Mouse (Mus musculus) right cerebral cortex, postnatal 36 days (tissue): ENCODE measurements around the gene Tbc1d22a.

Experiments used
- DNase-seq, 2 experiments: peaks; one replicate each; pipeline ENCODE4 v3.0.0; 2022; ENCODE audit warnings: low spot score in 2 of 2, mixed read lengths in 1 of 2

Tbc1d22a gene

DNA sequence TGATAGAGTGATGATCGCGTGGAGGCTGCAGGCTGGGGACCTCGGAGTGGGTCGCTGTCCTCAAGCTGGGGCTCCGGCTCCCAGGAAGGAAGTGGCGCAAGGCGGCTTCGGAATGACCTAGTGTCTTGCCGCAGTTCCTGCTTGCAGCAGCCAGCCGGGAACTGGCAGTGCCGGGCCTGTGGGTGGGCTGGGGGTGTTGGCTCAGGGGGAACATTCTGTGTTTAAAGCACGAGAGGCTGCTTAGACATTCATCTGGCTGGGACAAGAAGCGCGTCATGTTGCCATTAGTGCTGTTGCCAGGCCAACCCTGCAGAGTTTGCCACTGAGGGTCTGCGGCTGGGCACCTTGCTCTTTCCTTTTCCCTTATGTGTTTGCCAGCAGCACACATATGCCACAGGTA lies 63.2 kb downstream of the Tbc1d22a start:
- peak; percentile 62 to 77 for DNase-seq

DNA sequence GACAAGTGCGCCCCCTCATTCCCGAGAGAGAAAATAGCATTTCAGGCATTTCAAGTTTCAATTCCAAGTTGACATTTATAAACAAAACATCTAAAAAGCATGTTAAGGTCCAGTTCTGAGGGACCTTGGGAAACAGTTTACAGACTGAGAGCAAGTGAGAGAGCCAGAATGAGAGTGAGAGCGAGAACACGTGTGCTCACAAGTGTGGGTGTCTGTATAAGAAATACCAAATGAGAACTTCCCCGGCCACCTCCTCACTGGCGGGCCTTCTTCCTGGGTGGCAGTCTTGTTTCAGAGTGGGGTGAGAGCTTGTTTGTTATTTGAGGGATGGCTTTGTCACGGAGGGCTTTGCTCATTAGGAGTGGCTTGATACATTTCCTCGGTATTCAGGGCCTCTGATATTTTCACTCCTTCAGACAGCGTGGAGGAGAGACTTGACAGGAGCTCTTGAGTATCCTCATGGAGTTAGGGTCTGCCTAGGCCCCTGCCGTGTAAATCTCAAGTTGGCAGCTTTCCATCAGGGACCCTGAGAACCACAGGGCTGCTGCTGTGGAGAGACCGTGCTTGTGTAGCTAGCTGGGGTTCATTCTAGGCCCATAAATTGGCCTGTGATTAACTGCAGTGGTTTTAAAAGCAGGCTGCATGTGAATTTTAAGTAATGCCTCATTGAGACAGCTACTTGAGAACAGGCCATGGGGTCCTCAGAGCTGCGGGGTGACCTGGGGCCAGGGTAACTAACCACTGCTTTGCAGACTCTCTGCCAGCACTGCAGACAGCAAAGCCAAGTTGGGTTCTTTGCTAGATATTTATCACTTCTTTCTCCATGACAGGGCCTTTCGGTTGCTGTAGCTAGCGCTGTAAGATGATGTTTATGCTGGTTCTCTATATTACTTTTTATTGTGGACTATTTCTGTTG lies 65.1 kb downstream of the Tbc1d22a start:
- DNase-seq = peak; percentile 29 to 60

DNA sequence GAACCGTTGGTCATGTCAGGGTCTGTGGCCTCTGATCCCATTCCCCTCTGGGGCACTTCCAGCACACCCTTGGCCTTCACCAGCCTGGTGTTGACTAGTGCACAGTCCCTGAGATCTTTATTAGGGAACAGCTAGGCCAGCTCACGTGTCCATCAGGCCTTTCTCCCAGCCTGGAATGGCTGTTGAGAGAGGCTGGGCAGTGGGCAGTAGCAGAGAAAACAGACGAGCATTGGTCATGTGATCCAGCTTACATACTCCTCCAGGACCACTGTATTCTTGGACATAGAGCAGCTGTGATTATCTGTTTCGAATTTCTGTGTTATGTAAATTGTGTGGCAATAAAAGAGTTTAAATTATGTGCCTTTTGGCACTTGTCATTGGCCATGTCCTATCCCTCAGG lies 65.9 kb downstream of the Tbc1d22a start:
- no peak for DNase-seq

DNA sequence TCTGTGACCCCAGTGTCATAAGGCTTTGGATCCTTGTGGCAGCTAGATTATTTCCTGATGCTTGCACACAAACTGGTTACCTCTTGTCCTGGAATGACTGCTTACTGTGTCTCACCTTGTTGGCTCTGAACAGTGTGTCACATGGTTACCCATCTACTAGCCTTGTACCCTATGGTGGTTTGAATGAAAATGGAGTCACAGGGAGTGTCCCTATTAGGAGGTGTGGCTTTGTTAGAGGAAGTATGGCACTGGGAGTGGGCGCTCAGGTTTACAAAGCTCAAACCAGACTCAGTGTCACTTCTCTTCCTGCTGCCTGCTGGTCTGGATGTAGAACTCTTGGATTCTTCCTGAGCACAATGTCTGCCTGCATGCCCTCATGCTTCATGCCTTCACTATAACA lies 69.0 kb downstream of the Tbc1d22a start:
- no peak for DNase-seq

DNA sequence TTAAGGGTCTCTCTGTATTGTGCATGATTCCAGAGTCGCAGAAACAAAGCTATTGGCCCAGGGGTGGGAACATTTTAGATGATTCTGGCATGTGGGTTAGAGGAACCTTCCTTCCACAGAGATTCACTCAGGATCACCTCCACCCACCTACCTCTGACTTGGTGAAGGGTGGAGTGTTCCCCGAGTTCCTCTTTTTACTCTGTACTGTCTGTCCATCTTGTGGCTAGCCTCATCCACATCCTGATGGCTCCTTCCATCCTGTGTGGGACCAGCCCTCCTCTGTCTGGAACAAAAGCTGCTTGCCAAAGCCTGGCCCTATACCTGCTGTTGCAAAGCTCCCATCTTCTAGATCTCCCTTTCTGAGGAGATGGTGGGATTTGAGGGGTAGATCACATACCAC lies 71.0 kb downstream of the Tbc1d22a start:
- no peak for DNase-seq

DNA sequence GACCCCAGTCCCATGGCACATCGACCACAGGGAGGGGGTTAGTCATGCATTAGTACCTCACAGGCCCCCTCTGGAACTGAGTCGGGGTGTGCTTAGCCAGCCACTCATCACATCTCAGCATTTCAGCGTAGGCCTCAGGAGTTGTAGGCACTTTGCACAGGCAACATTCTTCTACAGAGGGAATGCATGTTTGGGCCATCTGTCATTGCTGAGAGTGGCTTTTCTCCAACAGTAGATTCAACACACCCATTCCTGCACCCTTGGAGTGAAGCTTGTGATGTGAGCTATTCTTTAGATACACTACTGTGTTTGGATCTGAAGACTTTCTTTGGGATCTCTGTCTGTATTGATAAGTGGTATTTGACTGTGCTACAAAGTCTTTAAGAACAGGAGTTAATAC lies 75.8 kb downstream of the Tbc1d22a start:
- DNase-seq = peak; percentile 24 to 32

DNA sequence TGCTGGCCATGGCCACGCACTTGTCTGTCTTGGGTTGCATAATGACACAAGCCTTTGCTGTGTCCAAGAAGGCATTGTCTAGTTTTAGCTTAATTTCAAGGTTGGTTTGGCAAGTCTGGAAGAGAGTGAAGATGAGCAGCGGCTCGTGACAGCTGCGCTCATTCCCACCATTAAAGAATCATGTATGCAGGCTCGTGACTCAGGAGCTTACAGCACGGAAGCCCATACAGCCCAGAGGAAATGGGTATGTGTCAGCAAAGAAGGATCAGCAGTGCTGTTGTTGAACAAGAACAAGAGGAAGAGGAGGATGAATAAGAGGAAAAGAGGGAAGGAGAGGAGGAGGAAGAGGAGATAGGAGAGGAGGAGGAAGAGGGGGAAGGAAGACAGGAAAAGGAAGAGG lies 78.0 kb downstream of the Tbc1d22a start:
- no peak for DNase-seq

DNA sequence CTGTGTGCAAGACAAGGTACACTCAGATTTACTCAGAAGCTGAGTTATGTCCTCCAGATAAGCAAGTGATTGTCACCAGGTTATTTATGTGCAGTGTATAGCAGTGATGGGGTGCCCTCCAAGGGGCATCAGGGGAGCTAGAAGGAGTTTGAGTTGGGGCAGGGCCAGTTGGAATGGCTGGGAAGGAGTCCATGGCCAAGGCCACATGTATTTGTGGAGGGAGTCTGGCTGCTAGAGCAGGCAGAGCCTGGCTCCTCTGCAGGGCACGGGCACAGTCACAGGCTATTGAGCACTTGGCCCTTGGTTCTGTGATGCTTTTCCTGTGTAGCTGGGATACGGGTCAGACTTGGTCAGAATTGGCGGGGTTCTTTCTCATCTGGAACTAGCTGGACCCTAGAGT lies 80.2 kb downstream of the Tbc1d22a start:
- DNase-seq = no peak

DNA sequence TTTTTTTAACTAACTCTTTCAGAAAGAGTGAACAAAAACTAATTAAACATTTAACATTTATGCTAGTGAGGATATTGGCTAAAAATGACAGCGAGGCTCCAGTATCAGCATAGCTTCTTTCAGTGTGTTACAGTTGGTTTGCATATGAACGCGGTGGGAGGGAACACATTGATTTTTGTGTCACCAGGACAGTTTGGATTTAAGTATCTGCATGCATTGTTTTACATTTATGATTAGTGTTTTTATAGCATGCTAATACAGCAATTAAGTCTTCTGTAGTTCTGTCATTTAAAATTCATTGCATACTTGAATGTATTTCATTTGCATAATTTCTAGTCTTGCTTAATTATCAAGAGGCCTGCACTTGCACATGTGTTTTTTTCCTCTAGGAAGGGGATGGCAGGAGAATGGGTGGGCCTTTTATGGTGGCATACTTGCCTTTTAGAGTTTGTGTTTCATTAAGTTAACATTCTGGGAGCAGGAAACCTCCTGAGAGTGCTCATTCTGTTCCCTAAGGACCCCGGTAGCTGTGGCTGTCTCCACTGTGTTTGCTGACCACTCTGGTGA lies 81.5 kb downstream of the Tbc1d22a start:
- no peak for DNase-seq

DNA sequence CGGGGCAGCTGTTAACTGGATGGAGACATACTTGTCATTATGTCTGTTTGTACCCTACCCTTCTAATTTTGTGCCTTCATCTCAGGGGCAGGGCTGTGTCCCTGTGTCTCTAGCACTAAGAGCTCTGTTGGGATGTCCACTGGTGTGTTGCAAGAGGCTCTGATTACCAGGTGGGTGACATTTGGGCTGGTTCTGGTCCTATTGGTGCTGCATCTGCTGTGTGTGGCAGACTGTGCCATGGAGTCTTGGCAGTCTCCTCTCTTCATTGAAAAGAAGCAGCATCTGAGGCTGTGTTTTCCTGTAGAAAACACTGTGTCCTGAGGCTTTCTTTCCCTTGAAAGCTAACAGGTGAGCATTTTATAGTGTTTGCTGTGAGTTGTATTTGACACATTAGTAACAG lies 83.0 kb downstream of the Tbc1d22a start:
- DNase-seq = no peak

DNA sequence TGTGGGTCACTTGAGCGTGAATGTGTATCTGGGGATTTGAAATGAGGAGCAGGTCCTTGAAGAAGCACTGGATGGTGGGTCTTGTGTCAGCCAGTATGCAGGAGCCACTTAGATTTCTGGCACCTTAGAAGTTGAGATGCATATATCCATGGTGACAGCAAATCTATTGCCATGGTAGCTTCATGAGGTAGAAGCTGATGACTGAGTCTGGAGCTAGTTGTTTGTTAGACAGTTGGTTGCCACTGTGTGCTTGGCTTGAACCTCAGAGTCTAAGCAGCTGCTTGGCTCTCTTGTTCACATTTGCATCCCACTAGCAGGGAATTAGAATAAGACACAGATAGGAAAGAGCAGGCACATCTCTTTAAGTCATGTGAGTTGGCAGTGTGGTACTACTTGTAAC lies 89.6 kb downstream of the Tbc1d22a start:
- no peak for DNase-seq

DNA sequence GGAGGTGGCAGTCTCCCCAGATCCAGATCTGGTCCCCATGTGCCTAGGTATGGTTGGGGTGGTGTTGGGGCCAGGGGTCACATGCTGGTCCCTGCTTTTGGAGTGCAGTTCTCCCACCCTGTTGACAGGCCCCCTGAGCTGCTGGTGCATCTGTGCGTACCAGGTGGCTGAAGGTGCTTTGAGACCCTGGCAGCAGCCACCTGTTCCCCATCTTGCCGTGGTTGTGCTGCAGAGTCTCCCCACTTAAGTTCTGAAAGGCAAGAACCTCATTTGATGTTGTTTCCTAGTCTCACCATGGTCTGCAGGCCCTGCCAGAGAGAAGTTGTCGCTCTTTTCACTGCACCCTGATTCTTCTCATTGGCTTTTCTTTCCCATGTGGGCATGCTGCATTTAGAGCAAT lies 90.6 kb downstream of the Tbc1d22a start:
- no peak for DNase-seq

DNA sequence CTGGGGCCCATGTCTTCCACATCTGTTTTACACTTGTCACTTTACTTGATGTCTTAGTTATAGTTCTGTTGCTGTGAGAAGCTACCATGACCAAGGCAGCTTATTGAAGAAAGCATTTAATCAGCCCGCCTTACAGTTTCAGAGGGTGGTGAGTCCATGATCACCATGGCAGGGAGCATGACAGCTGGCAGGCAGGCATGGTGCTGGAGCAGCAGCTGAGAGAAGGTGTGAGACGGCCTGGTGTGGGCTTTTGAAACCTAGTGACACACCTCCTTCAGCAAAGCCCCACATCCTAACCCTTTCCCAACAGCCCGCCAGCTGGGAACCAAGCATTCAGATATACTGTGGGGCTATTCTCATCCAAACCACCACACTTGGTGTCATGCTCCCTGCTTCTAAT lies 91.0 kb downstream of the Tbc1d22a start:
- no peak for DNase-seq

DNA sequence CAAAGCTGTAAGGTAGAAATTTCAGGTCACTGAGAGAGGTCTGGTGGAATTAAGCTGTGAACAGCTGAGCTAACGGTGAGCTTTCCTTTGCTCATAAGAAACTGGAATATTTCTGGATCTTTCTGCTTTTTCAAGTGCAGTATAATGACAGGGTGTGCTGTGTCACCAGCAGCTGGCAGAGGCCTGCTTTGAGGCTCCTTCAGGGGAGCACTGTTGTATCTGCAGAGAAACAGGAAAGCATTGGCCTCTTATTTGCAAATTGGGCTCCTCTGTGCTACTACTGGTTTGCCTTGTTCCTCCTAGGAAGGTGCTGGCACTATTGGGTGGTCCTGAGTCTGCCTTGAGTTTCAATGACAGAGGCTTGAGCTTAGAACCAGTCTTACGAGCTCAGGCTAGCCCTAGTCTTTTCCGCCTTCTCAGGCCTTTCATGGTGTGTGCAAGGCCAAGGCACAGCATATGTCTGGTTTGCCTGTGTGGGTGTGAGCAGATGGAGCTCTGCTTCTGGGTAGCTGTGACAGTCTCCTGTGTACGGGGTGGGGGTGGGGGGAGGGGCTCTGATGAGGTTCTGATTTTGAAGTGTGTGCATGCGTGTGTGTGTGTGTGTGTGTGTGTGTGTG lies 95.1 kb downstream of the Tbc1d22a start:
- peak; percentile 68 to 75 for DNase-seq

DNA sequence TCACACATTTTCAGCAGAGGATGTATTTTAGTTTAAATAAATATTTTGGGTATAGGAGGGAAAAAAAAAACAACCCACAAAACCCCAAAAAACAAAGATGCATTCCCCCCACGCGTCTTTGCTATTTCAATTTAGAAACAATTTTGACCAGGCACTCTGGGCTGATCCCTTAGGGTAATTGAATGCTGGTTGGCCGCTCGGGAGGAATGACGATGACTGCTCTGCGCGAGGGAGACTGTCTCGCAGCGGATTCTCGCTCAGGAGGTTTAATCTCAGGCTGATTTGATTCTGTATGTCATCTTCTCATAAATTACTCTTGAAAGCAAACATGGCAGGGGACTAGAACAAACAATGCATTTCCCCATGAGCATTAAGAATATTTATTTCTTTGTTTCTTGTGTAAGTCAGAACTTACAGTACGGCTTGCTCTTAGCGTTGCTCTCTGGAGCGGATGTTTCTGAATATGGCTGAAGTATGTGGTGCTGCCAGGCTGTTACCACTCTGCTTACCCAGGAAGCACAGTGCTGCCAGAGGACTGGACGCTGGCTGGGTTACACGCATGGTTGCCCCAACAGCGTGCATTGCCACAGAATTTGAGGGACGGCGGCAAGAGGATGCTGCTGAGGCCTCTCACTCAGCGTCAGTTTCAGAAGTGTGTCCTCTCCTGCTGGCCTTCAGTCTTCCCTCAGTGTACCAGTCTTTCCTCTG lies 106.7 kb downstream of the Tbc1d22a start:
- no peak for DNase-seq

DNA sequence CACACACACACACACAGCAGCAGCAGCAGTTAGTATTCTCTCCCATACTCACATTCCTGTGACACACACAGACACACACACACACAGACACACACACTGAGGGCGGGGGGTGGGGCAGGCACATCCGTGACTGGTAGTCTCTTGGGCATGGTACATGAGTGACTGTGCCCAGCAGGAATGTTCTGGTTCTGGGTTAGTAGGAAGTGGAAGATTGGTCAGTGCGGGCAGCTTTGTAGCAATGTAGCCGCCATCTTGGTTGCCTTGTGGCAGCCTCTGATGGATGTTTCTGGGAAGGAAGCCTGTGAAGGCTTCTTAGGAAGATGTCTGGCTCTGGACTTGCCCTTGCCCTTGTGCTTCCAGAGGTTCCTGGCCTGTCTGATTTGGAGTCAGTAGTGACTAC lies 112.1 kb downstream of the Tbc1d22a start:
- DNase-seq = no peak

DNA sequence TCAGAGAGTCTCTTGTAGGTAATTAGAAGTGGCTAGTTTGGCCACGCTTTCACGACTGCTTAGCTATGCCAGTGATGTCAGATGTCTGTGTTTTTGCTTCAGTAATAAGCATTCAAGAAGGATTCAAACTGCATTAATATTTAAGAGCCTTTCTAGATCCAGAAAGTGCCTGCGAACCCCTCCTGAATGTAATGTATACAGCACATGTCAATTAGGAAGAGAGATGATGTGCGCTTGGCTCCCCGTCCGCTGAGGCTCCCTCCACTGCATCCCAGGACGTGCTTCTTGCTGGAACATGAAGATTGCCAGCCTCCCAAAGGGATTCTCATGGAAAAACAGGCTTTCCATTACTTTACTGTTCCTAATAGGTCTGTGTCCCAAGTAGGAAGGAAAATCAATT lies 115.7 kb downstream of the Tbc1d22a start:
- no peak for DNase-seq

DNA sequence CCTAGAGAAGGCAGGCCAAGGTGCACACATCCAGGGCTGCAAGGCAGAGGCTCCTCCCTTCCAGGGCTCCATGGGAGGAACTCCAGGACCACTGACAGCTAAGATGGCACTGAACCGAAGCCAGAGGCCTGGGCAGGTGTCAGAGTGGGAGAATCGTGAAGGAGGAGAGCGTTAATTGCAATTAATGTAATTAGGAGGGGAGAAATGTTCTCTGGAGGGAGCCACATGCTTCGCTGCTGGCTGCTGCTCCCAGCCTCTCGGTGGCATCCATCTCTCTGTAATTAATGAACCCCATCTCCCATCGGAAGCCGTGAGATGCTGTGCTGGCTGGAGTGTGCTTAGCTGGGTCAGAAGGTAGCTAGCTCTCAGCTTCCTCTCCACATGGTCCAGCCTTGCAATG lies 116.2 kb downstream of the Tbc1d22a start:
- no peak for DNase-seq

DNA sequence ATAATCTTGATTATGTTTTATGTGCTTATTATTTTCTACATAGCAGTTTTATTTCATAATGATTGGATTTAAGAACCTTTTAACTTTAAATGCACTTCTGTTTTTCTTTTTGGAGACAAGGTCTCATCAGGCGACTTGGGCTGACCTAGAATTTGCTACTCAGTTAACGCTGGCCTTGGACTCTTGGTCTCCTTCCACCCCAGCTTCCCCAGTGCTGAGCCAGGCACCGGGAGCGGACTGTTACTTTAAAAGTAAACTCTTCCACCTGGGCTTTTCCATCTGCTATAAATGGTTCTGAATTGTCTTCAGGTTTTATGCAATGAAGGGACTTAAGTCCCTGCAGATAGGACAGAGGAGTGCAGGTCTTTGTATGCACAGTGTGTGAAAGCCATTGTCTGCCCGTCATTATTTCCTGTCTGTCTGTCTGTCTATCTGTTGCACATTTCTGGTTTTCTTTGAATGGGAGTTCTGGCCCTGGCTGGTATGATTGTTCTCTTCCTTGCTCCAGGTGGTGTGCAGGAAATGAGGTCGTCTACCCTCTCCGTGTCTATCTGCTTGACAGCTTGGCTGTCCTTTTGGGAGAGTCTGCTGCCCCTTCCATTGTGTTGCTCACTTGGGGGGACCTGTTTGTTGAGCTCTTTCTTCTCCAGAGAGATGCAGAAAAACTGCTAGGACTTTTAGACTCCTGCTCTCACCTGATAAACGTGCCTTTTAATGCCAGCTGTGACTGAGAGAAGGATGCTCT lies 117.4 kb downstream of the Tbc1d22a start:
- no peak for DNase-seq

DNA sequence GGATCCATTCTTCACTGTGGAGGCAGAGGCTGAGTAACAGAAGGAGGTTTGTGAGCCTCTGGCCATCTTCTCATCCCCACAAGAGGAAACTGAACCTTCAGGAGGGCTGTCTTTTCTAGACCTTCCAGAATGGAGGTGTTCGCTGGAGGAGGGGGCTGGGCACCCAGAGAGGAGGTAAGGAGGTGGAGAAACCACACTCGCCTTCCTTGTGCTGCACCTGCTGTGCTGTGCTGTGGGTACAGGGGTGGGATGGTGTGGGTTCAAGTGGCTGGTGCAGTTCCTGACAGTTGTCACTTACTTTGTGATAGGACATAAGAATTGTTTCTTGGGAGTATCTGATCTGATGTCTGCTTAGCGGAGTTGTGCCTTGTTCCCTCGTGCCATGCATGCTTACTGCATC lies 118.9 kb downstream of the Tbc1d22a start:
- no peak for DNase-seq

DNA sequence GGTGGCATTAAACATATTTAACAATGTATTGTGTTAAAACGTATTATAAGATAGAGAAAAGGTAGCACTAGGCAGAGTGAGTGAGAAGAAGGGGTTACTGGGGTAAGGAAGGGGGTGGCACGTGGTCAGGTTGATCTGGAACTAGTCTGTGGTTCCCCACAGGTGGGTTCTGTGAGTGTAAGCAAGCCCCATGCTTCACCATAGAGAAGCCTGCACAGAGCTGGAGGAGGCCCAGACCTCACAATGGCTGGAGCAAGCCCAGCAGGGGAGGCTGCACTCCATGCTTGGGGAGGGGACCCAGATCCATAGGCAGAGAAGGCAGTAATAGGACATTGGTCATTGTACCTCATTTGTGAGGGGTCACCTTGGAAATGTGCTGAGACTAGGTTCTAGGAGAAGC lies 119.3 kb downstream of the Tbc1d22a start:
- no peak for DNase-seq

DNA sequence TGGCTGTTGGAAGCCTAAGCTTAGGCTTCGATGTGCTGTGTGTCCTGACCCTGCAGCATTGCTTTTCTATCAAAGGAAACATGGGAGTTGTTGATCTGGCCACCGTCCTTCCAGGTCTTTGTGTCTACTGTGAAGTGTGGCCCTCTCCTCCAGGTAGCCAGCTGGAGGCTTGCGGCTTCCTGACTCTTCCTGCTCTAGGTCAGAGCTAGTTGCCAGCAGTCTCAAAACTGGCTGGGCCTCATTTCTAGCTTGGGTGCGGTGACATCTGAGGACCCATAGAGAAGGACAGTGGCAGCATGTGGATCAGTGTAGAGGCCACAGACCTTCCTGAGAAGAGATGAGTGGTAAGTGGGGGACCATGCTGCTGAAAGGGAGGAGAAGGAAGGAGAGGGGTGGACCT lies 120.0 kb downstream of the Tbc1d22a start:
- no peak for DNase-seq
